Mouse (Mus musculus) induced T-regulatory cell, adult 2 months (primary cell): ENCODE data around the gene Gm10666.
"Not testable (repeated sequence)": the region's sequence is repeated elsewhere in the genome, so short reads cannot be mapped to it uniquely, and the experiment has no call there.

ENCODE experiments used
- DNase-seq: peaks from one replicate; pipeline ENCODE4 v3.0.0-alpha.2; 2012; ENCODE audit warnings: low read depth

Gene Gm10666

GRCm38 (mm10) chr7:22134641-22135040, at the start of gene Gm10666:
Gene Gm10666, minus strand, starts transcription at chr7:22134741.
- not testable (repeated sequence) for DNase-seq

- not testable (repeated sequence) for DNase-seq
Observed at GRCm38 (mm10) chr7:22163935-22164334, 29.4 kb upstream of the Gm10666 start, which contains the start of gene Vmn1r142. Gene Vmn1r142, minus strand, starts transcription at chr7:22164035.

GRCm38 (mm10) chr7:22118145-22118544, 16.4 kb downstream of the Gm10666 start, which contains the start of gene Gm16451:
Gene Gm16451, minus strand, starts transcription at chr7:22118245.
- DNase-seq, result not testable (repeated sequence)
